Mouse (Mus musculus): Measurements from ENCODE around the gene Cerkl. TPM values are rescaled to one million over a fixed set of nuclear protein-coding genes. Genes with fewer than 3 reads are reported as not detected.

Cerkl gene
- total and polyA plus RNA-seq, 3 experiments: 0.02 to 1.4 TPM; not detected in 1

DNA sequence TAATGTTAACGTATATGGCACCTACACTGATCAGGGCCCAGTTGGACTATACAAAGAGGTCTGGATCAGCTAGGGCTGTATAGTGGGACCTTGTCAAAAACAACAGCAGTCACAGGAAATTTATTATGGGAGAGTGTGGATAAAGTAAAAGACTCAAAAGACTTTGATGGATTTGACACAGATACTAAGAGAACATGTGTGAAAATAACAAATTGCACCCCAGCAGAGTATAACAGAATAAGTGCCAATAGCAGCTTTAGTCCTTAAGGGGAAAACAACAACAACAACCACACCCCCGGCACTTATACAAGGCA, 84.5 kb downstream of the Cerkl start:
- no peak overlapping the region; the same call in 1 of the 2 replicates for H3K4me3 ChIP-seq (ENCODE audit: low read depth, low read length)
- H3K4me1 ChIP-seq (ENCODE audit: insufficient read depth, low read depth, low read length): peaks cover 20% of the 10 kb centered on the region
- peaks cover 9% of the 10 kb centered on the region; the same call in 1 of the 2 replicates for H3K27me3 ChIP-seq (ENCODE audit: insufficient read depth, low read length)
- H3K9me3 ChIP-seq (replicated peaks): no peaks in the 10 kb centered on the region
- no peaks in the 10 kb centered on the region for H3K36me3 ChIP-seq (replicated peaks)
- ATAC-seq (ENCODE audit: extremely low read depth, insufficient number of reproducible peaks, low FRiP score, poor library complexity, severe bottlenecking): no peak
- no peak for DNase-seq (ENCODE audit: low spot score)
- TF ChIP-seq GATA2 (IDR thresholded peaks at IDR 0.05; ENCODE audit: borderline replicate concordance, low read depth, low read length) (no peak), CTCF (IDR thresholded peaks at IDR 0.05; ENCODE audit: low read depth, low read length) (no peak), TAL1 (conservative IDR thresholded peaks at IDR 0.05; ENCODE audit: low read depth, low read length) (no peak), POLR2AphosphoS5 (IDR thresholded peaks at IDR 0.05; ENCODE audit: insufficient replicate concordance, low read depth, low read length) (no peak), GATA1 (IDR thresholded peaks at IDR 0.05; ENCODE audit: borderline replicate concordance, low read length) (no peak)

DNA sequence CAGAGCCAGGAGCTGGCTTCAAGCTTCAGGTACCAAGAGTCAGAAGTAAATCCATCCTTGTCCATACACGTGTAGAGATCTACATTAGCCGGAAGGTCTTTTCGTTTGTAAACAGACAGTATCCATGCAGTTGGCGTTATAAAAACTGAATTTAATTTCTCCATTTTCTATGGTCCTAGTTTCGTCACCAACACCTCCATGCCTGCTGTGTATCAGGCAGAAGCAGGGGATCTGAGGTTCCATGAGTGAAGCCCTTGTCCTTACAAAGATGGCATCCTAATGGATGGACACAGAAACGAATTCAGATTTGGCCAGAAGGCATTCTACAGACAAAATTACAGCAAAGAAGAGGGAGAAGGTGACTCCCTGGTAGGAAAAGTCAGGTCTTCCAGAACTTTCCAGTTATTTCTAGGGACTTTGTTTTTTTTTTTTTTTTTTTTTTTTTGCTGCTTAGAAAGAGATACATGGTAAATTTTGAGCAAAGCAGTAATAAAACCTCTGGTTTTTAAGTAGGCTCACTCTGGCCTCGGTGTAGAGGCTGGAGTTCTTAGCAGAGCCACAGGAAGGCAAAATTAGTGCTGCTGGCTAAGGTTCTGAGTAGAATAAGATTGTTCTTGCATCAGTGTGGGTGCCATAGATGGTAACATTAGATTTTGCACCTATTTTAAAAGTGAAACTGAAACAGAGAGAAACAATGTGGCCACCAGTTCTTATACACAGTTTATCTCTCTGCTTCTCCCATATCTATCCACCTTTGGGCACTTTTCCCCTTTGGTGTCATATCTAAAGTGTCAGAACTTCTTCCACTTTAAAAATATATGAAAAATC, 85.0 kb downstream of the Cerkl start:
- DNase-seq (ENCODE audit: low spot score) (no peak), ATAC-seq (ENCODE audit: extremely low read depth, insufficient number of reproducible peaks, low FRiP score, poor library complexity, severe bottlenecking) (peak; percentile 15; the same call in 1 of the 2 replicates)
- Histone ChIP-seq H3K9me3 (replicated peaks) (no peaks in the 10 kb centered on the region), H3K36me3 (replicated peaks) (no peaks in the 10 kb centered on the region), H3K27me3 (ENCODE audit: insufficient read depth, low read length) (peaks cover 9% of the 10 kb centered on the region; the same call in 1 of the 2 replicates), H3K4me3 (ENCODE audit: low read depth, low read length) (peak overlapping the region; percentile 14; the same call in 1 of the 2 replicates), H3K4me1 (ENCODE audit: insufficient read depth, low read depth, low read length) (peaks cover 20% of the 10 kb centered on the region)
- no peak for TF ChIP-seq POLR2AphosphoS5 (IDR thresholded peaks at IDR 0.05; ENCODE audit: insufficient replicate concordance, low read depth, low read length)
- no peak for TF ChIP-seq TAL1 (conservative IDR thresholded peaks at IDR 0.05; ENCODE audit: low read depth, low read length)
- no peak for TF ChIP-seq GATA1 (IDR thresholded peaks at IDR 0.05; ENCODE audit: borderline replicate concordance, low read length)
- no peak for TF ChIP-seq CTCF (IDR thresholded peaks at IDR 0.05; ENCODE audit: low read depth, low read length)
- no peak for TF ChIP-seq GATA2 (IDR thresholded peaks at IDR 0.05; ENCODE audit: borderline replicate concordance, low read depth, low read length)

DNA sequence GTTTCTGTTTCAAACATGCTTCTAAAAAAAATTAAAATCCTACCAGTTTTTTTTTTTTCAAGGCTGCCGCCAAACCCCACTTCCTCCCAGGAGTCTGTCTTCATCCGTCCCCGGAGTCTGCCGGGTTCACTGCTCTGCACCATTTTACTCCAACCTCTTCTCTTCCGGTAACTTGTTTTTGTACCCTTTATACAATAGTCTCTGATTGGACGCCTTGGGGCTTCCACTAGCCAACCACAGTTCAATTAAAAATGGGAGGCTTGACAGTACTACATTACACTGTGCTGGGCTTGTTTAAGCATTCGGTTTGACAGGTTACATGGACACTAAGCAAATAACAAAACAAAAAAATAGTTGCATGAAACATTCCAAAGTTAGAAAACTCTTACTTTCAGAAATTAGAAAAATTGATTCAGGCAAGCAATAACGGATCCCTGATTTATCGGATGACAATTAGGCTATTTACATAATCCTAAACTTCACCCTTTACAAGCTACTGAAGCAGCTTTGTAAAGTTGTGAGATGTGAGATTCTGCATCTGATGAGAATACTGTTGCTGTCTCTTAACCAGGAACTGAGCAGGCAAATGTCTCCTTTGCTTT, 85.8 kb downstream of the Cerkl start:
- H3K9me3 ChIP-seq (replicated peaks): no peaks in the 10 kb centered on the region
- H3K27me3 ChIP-seq (ENCODE audit: insufficient read depth, low read length): peaks cover 9% of the 10 kb centered on the region; the same call in 1 of the 2 replicates
- no peak overlapping the region for H3K4me3 ChIP-seq (ENCODE audit: low read depth, low read length)
- DNase-seq (ENCODE audit: low spot score) (no peak), ATAC-seq (ENCODE audit: extremely low read depth, insufficient number of reproducible peaks, low FRiP score, poor library complexity, severe bottlenecking) (no peak)
- H3K36me3 ChIP-seq (replicated peaks): no peaks in the 10 kb centered on the region
- TF ChIP-seq GATA1 (IDR thresholded peaks at IDR 0.05; ENCODE audit: borderline replicate concordance, low read length) (no peak), POLR2AphosphoS5 (IDR thresholded peaks at IDR 0.05; ENCODE audit: insufficient replicate concordance, low read depth, low read length) (no peak), CTCF (IDR thresholded peaks at IDR 0.05; ENCODE audit: low read depth, low read length) (no peak), TAL1 (conservative IDR thresholded peaks at IDR 0.05; ENCODE audit: low read depth, low read length) (no peak), GATA2 (IDR thresholded peaks at IDR 0.05; ENCODE audit: borderline replicate concordance, low read depth, low read length) (no peak)
- peaks cover 20% of the 10 kb centered on the region for H3K4me1 ChIP-seq (ENCODE audit: insufficient read depth, low read depth, low read length)

DNA sequence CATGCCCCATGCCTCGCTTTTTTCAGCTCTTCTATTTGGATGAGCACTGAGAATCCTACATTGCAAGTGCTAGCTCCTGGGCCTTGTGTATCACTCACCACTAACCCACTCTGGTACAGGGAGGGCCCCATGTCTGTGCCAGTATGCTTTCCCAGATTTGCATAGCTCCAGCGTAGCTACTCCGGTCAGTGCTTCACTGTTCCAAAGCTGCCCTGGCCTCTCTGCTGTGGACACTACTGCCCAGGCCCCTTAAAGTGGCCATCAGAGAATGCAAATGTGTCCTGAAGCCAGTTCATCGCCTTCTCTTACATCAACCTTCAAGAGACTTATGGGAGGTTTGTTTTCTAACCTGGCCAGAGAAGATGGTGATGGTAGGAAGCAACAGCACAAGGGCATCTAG, 86.7 kb downstream of the Cerkl start:
- Histone ChIP-seq H3K36me3 (replicated peaks) (no peaks in the 10 kb centered on the region), H3K27me3 (ENCODE audit: insufficient read depth, low read length) (peaks cover 7% of the 10 kb centered on the region; the same call in 1 of the 2 replicates), H3K4me1 (ENCODE audit: insufficient read depth, low read depth, low read length) (peaks cover 20% of the 10 kb centered on the region), H3K9me3 (replicated peaks) (no peaks in the 10 kb centered on the region), H3K4me3 (ENCODE audit: low read depth, low read length) (no peak overlapping the region)
- ATAC-seq (ENCODE audit: extremely low read depth, insufficient number of reproducible peaks, low FRiP score, poor library complexity, severe bottlenecking) (no peak), DNase-seq (ENCODE audit: low spot score) (no peak)
- TF ChIP-seq POLR2AphosphoS5 (IDR thresholded peaks at IDR 0.05; ENCODE audit: insufficient replicate concordance, low read depth, low read length) (no peak), GATA1 (IDR thresholded peaks at IDR 0.05; ENCODE audit: borderline replicate concordance, low read length) (no peak), GATA2 (IDR thresholded peaks at IDR 0.05; ENCODE audit: borderline replicate concordance, low read depth, low read length) (no peak), TAL1 (conservative IDR thresholded peaks at IDR 0.05; ENCODE audit: low read depth, low read length) (no peak), CTCF (IDR thresholded peaks at IDR 0.05; ENCODE audit: low read depth, low read length) (no peak)

DNA sequence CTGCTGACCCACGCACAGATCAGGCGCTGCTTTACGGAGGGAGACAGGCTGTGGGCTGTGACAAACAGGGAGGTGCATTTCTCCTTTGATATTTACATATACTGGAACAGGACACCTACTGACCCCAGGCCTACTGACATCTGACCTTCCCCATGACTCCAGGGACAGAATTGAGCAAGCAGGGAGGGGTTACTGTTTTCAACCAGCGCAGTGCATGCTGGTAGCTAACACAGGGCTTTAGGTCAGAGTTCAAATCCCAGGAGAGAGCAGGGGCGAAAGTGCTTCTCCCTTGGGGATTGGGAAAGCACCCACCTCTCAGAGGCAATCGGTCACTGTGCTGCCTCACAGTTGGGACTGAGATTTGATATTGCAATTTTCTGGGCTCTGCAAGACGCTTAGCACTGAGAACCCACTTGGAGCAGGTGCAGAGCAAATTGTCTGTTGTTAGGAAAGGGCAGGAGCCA, 87.5 kb downstream of the Cerkl start:
- Histone ChIP-seq H3K27me3 (ENCODE audit: insufficient read depth, low read length) (peaks cover 7% of the 10 kb centered on the region; the same call in 1 of the 2 replicates), H3K9me3 (replicated peaks) (no peaks in the 10 kb centered on the region), H3K4me1 (ENCODE audit: insufficient read depth, low read depth, low read length) (peaks cover 20% of the 10 kb centered on the region), H3K4me3 (ENCODE audit: low read depth, low read length) (no peak overlapping the region), H3K36me3 (replicated peaks) (no peaks in the 10 kb centered on the region)
- TF ChIP-seq GATA2 (IDR thresholded peaks at IDR 0.05; ENCODE audit: borderline replicate concordance, low read depth, low read length): no peak
- TF ChIP-seq POLR2AphosphoS5 (IDR thresholded peaks at IDR 0.05; ENCODE audit: insufficient replicate concordance, low read depth, low read length): no peak
- TF ChIP-seq CTCF (IDR thresholded peaks at IDR 0.05; ENCODE audit: low read depth, low read length): no peak
- no peak for TF ChIP-seq GATA1 (IDR thresholded peaks at IDR 0.05; ENCODE audit: borderline replicate concordance, low read length)
- TF ChIP-seq TAL1 (conservative IDR thresholded peaks at IDR 0.05; ENCODE audit: low read depth, low read length): no peak
- DNase-seq (ENCODE audit: low spot score) (no peak), ATAC-seq (ENCODE audit: extremely low read depth, insufficient number of reproducible peaks, low FRiP score, poor library complexity, severe bottlenecking) (no peak)

DNA sequence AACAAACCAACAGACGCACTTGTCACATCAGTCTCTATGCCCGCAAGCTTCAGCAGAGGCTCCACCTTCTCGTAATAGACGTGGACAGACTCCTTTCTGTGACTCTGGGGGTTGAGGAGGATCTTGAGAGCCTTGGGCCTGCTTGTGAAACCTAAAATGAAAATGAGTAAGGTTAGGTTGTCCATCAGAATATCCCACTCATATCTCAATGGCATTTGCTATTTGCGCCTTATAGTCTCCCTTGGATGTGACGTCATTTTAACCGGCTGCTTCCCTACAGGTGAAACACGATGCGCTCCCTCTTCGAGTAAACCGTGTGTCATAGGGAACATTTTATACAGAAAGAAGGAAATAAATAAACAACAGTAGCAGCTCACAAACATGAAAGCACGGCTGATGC, 87.9 kb downstream of the Cerkl start:
- peaks cover 20% of the 10 kb centered on the region for H3K4me1 ChIP-seq (ENCODE audit: insufficient read depth, low read depth, low read length)
- H3K36me3 ChIP-seq (replicated peaks): no peaks in the 10 kb centered on the region
- H3K9me3 ChIP-seq (replicated peaks): no peaks in the 10 kb centered on the region
- DNase-seq (ENCODE audit: low spot score): no peak
- no peak for ATAC-seq (ENCODE audit: extremely low read depth, insufficient number of reproducible peaks, low FRiP score, poor library complexity, severe bottlenecking)
- peaks cover 7% of the 10 kb centered on the region; the same call in 1 of the 2 replicates for H3K27me3 ChIP-seq (ENCODE audit: insufficient read depth, low read length)
- no peak overlapping the region for H3K4me3 ChIP-seq (ENCODE audit: low read depth, low read length)
- no peak for TF ChIP-seq CTCF (IDR thresholded peaks at IDR 0.05; ENCODE audit: low read depth, low read length)
- TF ChIP-seq TAL1 (conservative IDR thresholded peaks at IDR 0.05; ENCODE audit: low read depth, low read length): no peak
- no peak for TF ChIP-seq GATA2 (IDR thresholded peaks at IDR 0.05; ENCODE audit: borderline replicate concordance, low read depth, low read length)

All from G1E (cell line).